Mouse (Mus musculus) adrenal gland, adult 2 months (tissue): ENCODE measurements around the gene Mgmt. TPM values are rescaled to one million over a fixed set of nuclear protein-coding genes. Genes with fewer than 3 reads are reported as not detected.

ENCODE experiments used
- DNase-seq: peaks from one replicate; pipeline ENCODE4 v3.0.0; 2021
- polyA plus RNA-seq: library from polyadenylated mRNA; depleted of rRNA; stranded (reverse); fragments of >200 nt; gene quantifications from 2 replicates; pipeline ENCODE4 v1.2.3, GENCODE M21; 2012
- total RNA-seq, 2 experiments: library from RNA; stranded (reverse); gene quantifications; 2 replicates each; pipeline ENCODE4 v1.2.3; 2021

Mgmt gene
- total and polyA plus RNA-seq, 3 experiments, result 3.2 to 4.4 (median 4.1) TPM

GRCm38 (mm10) chr7:136912901-136913300, 18.5 kb downstream of the Mgmt start:
- no peak for DNase-seq

- no peak for DNase-seq
Measured at GRCm38 (mm10) chr7:136916021-136916420, 21.6 kb downstream of the Mgmt start.

- no peak for DNase-seq
Measured at GRCm38 (mm10) chr7:136920976-136921755, 26.8 kb downstream of the Mgmt start.

- no peak for DNase-seq
Measured at GRCm38 (mm10) chr7:136922230-136922629, 27.8 kb downstream of the Mgmt start.

- no peak for DNase-seq
Measured at GRCm38 (mm10) chr7:136924610-136925260, 30.3 kb downstream of the Mgmt start.

- DNase-seq, result no peak
Measured at GRCm38 (mm10) chr7:136926178-136926577, 31.8 kb downstream of the Mgmt start.

GRCm38 (mm10) chr7:136930451-136930850, 36.0 kb downstream of the Mgmt start:
- DNase-seq, result no peak

- DNase-seq, result no peak
Measured at GRCm38 (mm10) chr7:136933367-136933766, 39.0 kb downstream of the Mgmt start.

- no peak for DNase-seq
Measured at GRCm38 (mm10) chr7:136934336-136934735, 39.9 kb downstream of the Mgmt start.

- no peak for DNase-seq
Measured at GRCm38 (mm10) chr7:136934784-136935183, 40.4 kb downstream of the Mgmt start.

- DNase-seq, result no peak
Measured at GRCm38 (mm10) chr7:136938371-136938770, 44.0 kb downstream of the Mgmt start.

GRCm38 (mm10) chr7:136942414-136942813, 48.0 kb downstream of the Mgmt start:
- DNase-seq, result no peak

- DNase-seq, result no peak
Measured at GRCm38 (mm10) chr7:136943886-136944285, 49.5 kb downstream of the Mgmt start.

GRCm38 (mm10) chr7:136945697-136946096, 51.3 kb downstream of the Mgmt start:
- DNase-seq, result no peak

GRCm38 (mm10) chr7:136946131-136946530, 51.7 kb downstream of the Mgmt start:
- no peak for DNase-seq

GRCm38 (mm10) chr7:136948275-136948810, 53.9 kb downstream of the Mgmt start:
- DNase-seq, result no peak

GRCm38 (mm10) chr7:136952608-136953007, 58.2 kb downstream of the Mgmt start:
- DNase-seq, result no peak

GRCm38 (mm10) chr7:136953251-136953650, 58.8 kb downstream of the Mgmt start:
- no peak for DNase-seq

- DNase-seq, result peak; percentile 54
Measured at GRCm38 (mm10) chr7:136972361-136972760, 77.9 kb downstream of the Mgmt start.

GRCm38 (mm10) chr7:136975001-136975400, 80.6 kb downstream of the Mgmt start:
- no peak for DNase-seq

- DNase-seq, result no peak
Measured at GRCm38 (mm10) chr7:136997456-136997855, 103.0 kb downstream of the Mgmt start.

- no peak for DNase-seq
Measured at GRCm38 (mm10) chr7:137000703-137001102, 106.3 kb downstream of the Mgmt start.

- DNase-seq, result no peak
Measured at GRCm38 (mm10) chr7:137001215-137001614, 106.8 kb downstream of the Mgmt start.
